Mouse (Mus musculus): Measurements from ENCODE around the gene Btbd16. TPM values are rescaled to one million over a fixed set of nuclear protein-coding genes. Genes with fewer than 3 reads are reported as not detected.

Gene Btbd16
- total RNA-seq, 2 experiments from 2014 or later = not detected

- no peak for ATAC-seq (replicated peaks; ENCODE audit: low FRiP score, poor library complexity, severe bottlenecking)
These were observed 34.8 kb downstream of the Btbd16 start for GRCm38 (mm10) chr7:130808694-130809093.

GRCm38 (mm10) chr7:130810238-130810637 lies 36.4 kb downstream of the Btbd16 start:
- no peak for ATAC-seq (replicated peaks; ENCODE audit: low FRiP score, poor library complexity, severe bottlenecking)

GRCm38 (mm10) chr7:130812407-130812806 lies 38.5 kb downstream of the Btbd16 start:
- no peak for ATAC-seq (replicated peaks; ENCODE audit: low FRiP score, poor library complexity, severe bottlenecking)

- no peak for ATAC-seq (replicated peaks; ENCODE audit: low FRiP score, poor library complexity, severe bottlenecking)
These were observed 41.7 kb downstream of the Btbd16 start for GRCm38 (mm10) chr7:130815601-130816000.

GRCm38 (mm10) chr7:130816243-130816642 lies 42.4 kb downstream of the Btbd16 start:
- no peak for ATAC-seq (replicated peaks; ENCODE audit: low FRiP score, poor library complexity, severe bottlenecking)

DNA sequence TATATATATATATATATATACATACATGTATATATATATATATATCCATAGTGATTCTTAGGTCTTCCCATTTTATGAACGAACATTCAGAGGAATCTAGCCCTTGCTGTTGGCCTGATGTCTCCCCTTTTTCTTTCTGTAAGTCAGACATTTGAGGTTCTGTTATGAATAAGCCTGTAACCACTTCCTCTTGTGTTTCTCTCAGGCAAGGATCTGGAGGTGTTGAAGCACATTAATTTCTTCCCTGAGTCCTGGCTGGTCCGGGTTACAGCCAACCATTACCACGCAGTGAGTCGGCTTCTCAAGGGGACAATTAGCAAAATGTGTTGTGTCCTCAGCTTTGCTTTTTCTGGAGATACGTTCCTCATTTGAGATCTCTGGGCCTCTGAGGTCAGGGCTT lies 44.9 kb downstream of the Btbd16 start:
- no peak for ATAC-seq (replicated peaks; ENCODE audit: low FRiP score, poor library complexity, severe bottlenecking)

DNA sequence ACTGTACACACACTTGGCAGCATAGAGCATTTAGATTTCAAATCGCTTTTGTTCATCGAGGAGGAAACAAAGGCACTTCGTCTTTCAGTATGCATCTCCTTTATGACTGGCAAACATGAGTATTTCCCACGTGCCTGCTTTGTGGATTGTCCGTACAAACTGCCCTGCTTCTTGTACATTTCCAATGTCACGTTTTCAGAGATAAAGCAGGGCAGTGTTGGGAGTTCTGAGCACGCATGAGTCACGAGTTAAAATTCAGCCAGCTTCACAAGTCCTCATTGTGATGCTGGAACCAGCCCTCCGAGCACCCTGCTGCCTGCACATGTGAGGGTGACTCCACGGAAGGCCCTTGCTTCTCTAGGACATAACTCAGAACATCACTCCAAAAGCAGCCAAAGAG lies 45.8 kb downstream of the Btbd16 start:
- no peak for ATAC-seq (replicated peaks; ENCODE audit: low FRiP score, poor library complexity, severe bottlenecking)

DNA sequence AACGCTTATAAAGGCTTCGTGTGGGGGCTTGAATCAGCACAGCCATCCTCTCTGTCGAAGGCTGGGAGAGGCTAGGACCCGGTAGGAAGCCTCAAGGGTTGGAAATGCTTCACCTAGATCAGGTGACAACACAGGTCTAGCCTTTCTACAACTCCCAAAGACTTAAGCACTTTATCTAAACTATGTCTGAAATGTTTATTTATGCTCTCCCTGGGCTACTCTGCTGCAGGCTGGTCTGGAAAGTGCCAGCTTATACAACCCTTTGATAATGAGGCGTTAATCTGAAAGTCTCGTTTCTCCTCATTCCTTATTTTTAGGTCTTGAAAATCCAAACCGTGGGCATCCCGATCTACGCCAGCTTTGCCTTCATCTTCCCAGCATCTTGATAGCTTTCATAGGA lies 50.1 kb downstream of the Btbd16 start:
- no peak for ATAC-seq (replicated peaks; ENCODE audit: low FRiP score, poor library complexity, severe bottlenecking)

GRCm38 (mm10) chr7:130826343-130826742 lies 52.5 kb downstream of the Btbd16 start:
- no peak for ATAC-seq (replicated peaks; ENCODE audit: low FRiP score, poor library complexity, severe bottlenecking)

DNA sequence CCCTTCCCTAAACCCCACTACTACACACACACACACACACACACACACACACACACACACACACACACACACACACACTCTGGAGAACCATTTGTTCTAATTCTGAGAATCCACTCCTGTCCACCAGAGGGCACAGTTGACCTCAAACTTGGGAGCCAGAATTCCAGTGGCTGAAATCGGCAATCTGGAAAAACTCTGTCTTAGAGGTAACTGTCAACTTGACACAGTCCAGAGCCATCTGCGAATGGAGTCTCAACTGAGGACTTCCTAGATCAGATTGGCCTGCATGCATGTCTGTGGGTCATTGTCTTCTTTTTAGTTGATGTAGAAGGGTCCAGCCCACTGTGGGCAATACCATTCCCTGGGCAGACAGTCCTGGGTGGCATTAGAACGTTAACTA lies 53.6 kb downstream of the Btbd16 start:
- ATAC-seq (replicated peaks; ENCODE audit: low FRiP score, poor library complexity, severe bottlenecking) = no peak

- ATAC-seq (replicated peaks; ENCODE audit: low FRiP score, poor library complexity, severe bottlenecking) = 0 out of 2 replicates have a peak, but pooled peaks have one; percentile 34
These were observed 54.1 kb downstream of the Btbd16 start for GRCm38 (mm10) chr7:130827844-130828403.

DNA sequence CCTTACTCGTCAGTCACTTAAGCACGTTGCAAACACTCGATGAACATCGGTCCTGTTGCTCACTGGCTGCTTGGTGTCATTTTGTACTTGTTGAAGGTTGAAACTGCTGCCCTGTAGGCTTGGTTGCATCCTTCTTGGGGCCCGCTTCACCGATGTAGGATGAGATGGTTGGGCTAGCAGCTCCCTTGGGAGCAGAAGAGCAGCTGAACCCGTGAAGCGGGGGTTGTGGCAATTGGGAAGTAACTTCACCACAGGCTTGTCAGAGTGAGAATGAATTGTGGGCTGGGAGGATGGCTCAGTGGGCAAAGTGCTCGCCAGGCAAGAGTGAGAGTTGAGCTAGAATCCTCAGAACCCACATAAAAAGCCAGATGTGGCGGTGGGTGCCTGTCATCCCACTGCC lies 54.6 kb downstream of the Btbd16 start:
- ATAC-seq (replicated peaks; ENCODE audit: low FRiP score, poor library complexity, severe bottlenecking) = no peak

GRCm38 (mm10) chr7:130831586-130831985 lies 57.7 kb downstream of the Btbd16 start:
- no peak for ATAC-seq (replicated peaks; ENCODE audit: low FRiP score, poor library complexity, severe bottlenecking)

- ATAC-seq (replicated peaks; ENCODE audit: low FRiP score, poor library complexity, severe bottlenecking) = peak; percentile 100
These were observed 60.4 kb downstream of the Btbd16 start for GRCm38 (mm10) chr7:130834299-130834698.

GRCm38 (mm10) chr7:130834958-130835861 lies 61.3 kb downstream of the Btbd16 start:
- no peak for ATAC-seq (replicated peaks; ENCODE audit: low FRiP score, poor library complexity, severe bottlenecking)

DNA sequence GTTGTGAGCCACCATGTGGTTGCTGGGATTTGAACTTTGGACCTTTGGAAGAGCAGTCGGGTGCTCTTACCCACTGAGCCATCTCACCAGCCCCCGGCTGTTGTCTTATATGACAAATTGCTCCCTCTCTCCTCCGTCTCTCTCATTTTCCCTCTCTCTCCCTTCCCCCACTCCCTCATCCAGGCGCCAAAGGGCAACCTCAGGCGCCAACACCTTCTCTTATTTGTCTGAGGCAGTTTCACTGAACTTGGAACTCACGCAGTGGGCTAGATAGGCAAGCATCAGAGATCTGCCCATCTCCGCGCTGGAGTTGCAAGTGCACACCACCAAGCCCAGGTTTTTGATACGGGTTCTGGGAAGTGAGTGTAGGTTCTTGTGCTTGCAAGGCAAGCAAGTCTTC lies 62.2 kb downstream of the Btbd16 start:
- ATAC-seq (replicated peaks; ENCODE audit: low FRiP score, poor library complexity, severe bottlenecking) = no peak

DNA sequence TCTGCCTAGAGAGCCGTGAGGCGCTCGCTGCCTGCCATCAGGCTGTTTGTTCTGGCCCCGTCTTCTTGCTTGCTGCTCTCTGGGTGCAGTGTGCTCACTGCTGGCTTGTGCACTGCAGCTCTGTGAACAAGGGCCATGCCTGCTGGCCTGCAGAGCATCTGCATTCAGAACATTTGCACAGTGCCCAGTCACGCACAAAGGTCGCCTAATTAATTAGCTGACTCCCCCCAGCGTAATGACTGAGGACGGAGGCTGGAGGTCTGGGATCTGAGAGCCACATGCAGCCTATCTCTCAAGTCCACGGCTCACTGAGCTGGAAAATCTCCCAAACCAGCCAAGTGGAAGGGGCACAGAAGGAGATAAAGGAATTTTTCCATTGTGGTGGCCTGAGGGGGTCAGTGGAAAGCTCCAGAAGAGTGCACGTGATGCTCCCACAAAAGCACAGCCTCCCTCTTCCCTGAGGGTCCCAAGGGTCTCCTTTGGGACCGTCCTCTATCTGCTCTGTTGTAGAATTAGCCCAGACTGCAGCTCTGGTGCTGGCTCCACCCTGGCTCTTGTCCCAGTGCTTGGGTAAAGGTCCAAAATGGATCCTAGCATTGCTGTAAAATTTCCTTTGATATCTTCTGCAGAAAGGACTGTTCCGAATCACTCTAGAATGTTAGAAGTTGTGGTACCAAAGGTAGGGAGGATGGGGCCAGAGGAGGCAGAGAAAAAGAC lies 64.2 kb downstream of the Btbd16 start:
- ATAC-seq (replicated peaks; ENCODE audit: low FRiP score, poor library complexity, severe bottlenecking) = no peak

GRCm38 (mm10) chr7:130838658-130839025 lies 64.8 kb downstream of the Btbd16 start:
- no peak for ATAC-seq (replicated peaks; ENCODE audit: low FRiP score, poor library complexity, severe bottlenecking)

DNA sequence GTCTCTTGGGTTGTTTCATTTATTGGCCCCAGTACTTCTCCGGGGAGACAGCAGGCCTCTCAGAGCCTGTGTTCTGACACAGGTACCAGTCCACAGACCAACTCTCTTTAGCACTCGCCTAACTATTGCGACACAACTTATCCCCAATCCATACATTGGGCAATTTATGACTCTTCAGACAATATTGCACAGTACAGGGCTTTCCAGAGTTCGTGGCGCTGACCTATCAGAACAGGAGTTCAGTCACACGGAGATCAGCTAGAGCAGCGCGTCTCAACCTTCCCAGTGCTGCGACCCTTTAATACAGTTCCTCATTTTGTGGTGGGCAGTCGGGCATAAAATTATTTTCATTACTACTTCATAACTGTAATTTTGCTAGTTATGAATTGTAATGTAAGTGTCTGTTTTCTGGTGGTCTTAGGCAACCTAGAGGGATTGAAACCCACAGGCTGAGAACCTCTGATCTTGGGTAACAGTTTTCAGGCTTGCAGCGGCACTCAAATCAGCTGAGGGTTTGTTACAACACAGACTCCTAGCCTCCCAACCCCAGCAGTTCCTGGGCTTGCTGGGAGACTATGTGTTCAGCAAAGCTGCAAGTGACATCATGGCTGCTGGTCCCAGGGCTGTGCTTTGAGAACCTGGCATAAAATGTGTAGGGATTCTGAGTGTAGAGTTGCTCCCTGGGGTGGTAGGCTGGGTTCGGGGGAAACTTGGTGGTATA lies 65.7 kb downstream of the Btbd16 start:
- ATAC-seq (replicated peaks; ENCODE audit: low FRiP score, poor library complexity, severe bottlenecking) = no peak

DNA sequence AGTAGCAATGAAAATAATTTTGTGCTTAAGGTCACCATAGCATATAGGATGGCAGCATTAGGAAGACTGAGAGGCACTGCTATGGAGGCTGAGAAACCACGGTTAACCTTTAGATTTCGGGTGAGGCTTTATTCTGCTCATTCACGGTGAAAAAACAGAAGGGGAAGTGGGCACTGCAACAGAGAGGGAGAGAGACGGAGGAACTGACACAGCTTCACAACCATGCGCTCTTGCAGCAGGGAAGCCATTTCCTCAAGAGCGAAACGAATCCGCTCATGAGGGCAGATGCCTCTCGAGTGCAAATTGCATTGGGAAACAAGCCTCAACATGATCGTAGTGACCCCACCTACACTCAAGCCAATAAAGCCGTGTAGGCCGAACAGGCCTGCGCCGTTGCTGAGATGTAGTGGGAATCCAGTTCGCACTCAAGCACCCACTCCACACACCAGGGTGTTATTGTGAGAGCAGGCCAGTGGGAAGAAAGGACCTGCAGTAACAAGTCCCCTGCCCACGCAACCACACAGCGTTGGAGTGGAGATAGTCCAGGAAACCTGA lies 73.4 kb downstream of the Btbd16 start:
- no peak for ATAC-seq (replicated peaks; ENCODE audit: low FRiP score, poor library complexity, severe bottlenecking)
